In genomic region chr2:76101889-76102602, GRCm38 (mm10) we compare ENCODE assay signal across 10 mouse cellular contexts.
DNase-seq lines count a peak whose midpoint lies in the region; ATAC-seq lines count a peak whose summit lies in the region.
"Had no signal": no experiment of that assay in that cellular context is flagged by ENCODE, and none has a peak within 500 bp of the region (broad histone marks: within the 10 kb centered on the region; RNA-seq: fewer than 3 reads in every experiment).

No protein-coding gene starts in this region.

- WGBS in hindbrain, embryonic 10.5 days: 35% methylated on average over 14 of the region's 14 CpGs
- 32% methylated on average over 14 of the region's 14 CpGs for WGBS in hindbrain, embryonic 12.5 days
- 17% methylated on average over 14 of the region's 14 CpGs for WGBS in limb, embryonic 11.5 days

- H3K27me3 ChIP-seq in hindbrain, embryonic 10.5 days (ENCODE audit: insufficient read depth, poor library complexity, severe bottlenecking): peaks cover 19% of the 10 kb centered on the region
- 0 out of 2 replicates have a peak, but pooled peaks cover 2% of the 10 kb centered on the region for H3K27me3 ChIP-seq in hindbrain, embryonic 12.5 days
- no peaks in the 10 kb centered on the region for H3K27me3 ChIP-seq in limb, embryonic 11.5 days (ENCODE audit: control insufficient read depth, insufficient read depth, low read length)

- peak overlapping the region; percentile 40; the same call in 1 of the 2 replicates for H3K27ac ChIP-seq in hindbrain, embryonic 10.5 days
- H3K27ac ChIP-seq in hindbrain, embryonic 12.5 days: no peak overlapping the region
- no peak overlapping the region for H3K27ac ChIP-seq in limb, embryonic 11.5 days (replicated peaks; ENCODE audit: low read depth, low read length)
- H3K27ac ChIP-seq: liver, embryonic 12.5 days had no signal

- H3K36me3 ChIP-seq in hindbrain, embryonic 10.5 days: no peaks in the 10 kb centered on the region
- no peaks in the 10 kb centered on the region for H3K36me3 ChIP-seq in hindbrain, embryonic 12.5 days
- no peaks in the 10 kb centered on the region for H3K36me3 ChIP-seq in limb, embryonic 11.5 days (ENCODE audit: control insufficient read depth, insufficient read depth, low read length)
- H3K36me3 ChIP-seq: liver, embryonic 12.5 days had no signal

- H3K4me1 ChIP-seq in hindbrain, embryonic 10.5 days (replicated peaks): peaks cover 29% of the 10 kb centered on the region
- 0 out of 2 replicates have a peak, but pooled peaks cover 5% of the 10 kb centered on the region for H3K4me1 ChIP-seq in hindbrain, embryonic 12.5 days
- no peaks in the 10 kb centered on the region; the same call in 1 of the 2 replicates for H3K4me1 ChIP-seq in limb, embryonic 11.5 days (ENCODE audit: control insufficient read depth, insufficient read depth, low read length)
- H3K4me1 ChIP-seq: liver, embryonic 12.5 days had no signal

- H3K9me3 ChIP-seq in hindbrain, embryonic 10.5 days: no peaks in the 10 kb centered on the region
- H3K9me3 ChIP-seq in hindbrain, embryonic 12.5 days (replicated peaks): no peaks in the 10 kb centered on the region
- no peaks in the 10 kb centered on the region for H3K9me3 ChIP-seq in limb, embryonic 11.5 days (ENCODE audit: control insufficient read depth, low read length)
- H3K9me3 ChIP-seq: liver, embryonic 12.5 days had no signal

- no peak for ATAC-seq in hindbrain, embryonic 12.5 days (ENCODE audit: low FRiP score)
- ATAC-seq in limb, embryonic 11.5 days (ENCODE audit: insufficient number of reproducible peaks, low FRiP score, low TSS enrichment, low read depth): no peak
- ATAC-seq: liver, embryonic 12.5 days had no signal

- H3K4me2 ChIP-seq in hindbrain, embryonic 12.5 days (replicated peaks): no peak overlapping the region
- no peak overlapping the region for H3K4me2 ChIP-seq in limb, embryonic 11.5 days (ENCODE audit: low read depth, severe bottlenecking)
- H3K4me2 ChIP-seq: liver, embryonic 12.5 days had no signal

- peak; percentile 59 for DNase-seq in hindbrain, embryonic 10.5 days (ENCODE audit: low spot score)
- DNase-seq in 416B (ENCODE audit: low read depth): peak; percentile 31
- DNase-seq in brain, adult 2 months (ENCODE audit: low read depth, low spot score): peak; percentile 62
- DNase-seq in limb, embryonic 11.5 days (ENCODE audit: low spot score): peak; percentile 66
- DNase-seq in spleen, postnatal 36 days (ENCODE audit: low spot score in 2 of 2): no peak
- no peak for DNase-seq in layer of hippocampus, postnatal 36 days
- DNase-seq in urinary bladder, postnatal 4 days (ENCODE audit: low spot score in 2 of 2): no peak
- DNase-seq: heart, postnatal 4 days had no signal

- H3K9ac ChIP-seq in hindbrain, embryonic 12.5 days: no peak overlapping the region
- H3K9ac ChIP-seq in limb, embryonic 11.5 days (ENCODE audit: low read length): no peak overlapping the region
- H3K9ac ChIP-seq: liver, embryonic 12.5 days had no signal

- no peak overlapping the region for H3K4me3 ChIP-seq in hindbrain, embryonic 10.5 days
- H3K4me3 ChIP-seq in hindbrain, embryonic 12.5 days: no peak overlapping the region
- H3K4me3 ChIP-seq in limb, embryonic 11.5 days (ENCODE audit: low read depth, low read length): no peak overlapping the region
- H3K4me3 ChIP-seq: liver, embryonic 12.5 days had no signal

Comparison
In these comparisons a context has a peak if more than half of its experiments do, and no peak if none do; other contexts are left out.
1. DNase-seq: peak in hindbrain, embryonic 10.5 days (single experiment), 416B (single experiment), brain, adult 2 months (single experiment) and limb, embryonic 11.5 days (single experiment); none in spleen, postnatal 36 days (0 of 2), layer of hippocampus, postnatal 36 days (0 of 2) and urinary bladder, postnatal 4 days (0 of 2).